Comparison of ENCODE assay signal across 8 mouse cellular contexts in the genomic region with DNA sequence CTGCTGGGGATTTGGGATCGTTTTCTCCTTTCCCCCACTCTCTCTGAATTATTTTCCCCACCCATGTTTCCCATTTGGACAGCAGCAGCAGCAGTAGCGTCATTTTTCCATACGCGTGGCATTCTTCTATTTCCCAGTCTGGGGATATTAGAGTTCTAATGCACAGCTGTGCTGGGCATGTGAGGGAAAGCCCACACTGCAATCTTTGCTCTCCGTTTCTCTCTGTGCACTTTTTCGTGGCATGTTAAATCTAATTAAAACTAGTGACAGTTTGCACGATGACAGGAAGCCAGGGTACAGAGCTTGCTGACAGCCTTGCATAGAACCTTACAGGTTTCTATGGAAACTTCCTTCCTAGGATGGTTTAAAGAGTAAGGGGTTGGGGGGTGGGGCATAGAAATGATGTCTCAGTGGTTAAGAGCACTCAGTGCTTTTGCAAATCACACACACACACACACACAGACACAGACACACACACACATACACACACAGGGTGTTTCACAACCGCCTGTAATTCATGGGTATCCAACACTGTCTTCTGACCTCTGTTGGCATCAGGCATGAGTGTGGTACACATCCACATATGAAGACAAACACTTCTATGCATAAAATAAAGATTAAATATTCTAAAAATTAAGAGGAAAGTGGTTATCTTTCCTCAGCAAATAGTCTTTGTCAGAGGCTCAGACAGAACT. TPM values are rescaled to one million over a fixed set of nuclear protein-coding genes. Genes with fewer than 3 reads are reported as not detected.
A peak's percentile ranks its signal among the peaks of the same experiment; 100 is the strongest.
DNase-seq lines count a peak whose midpoint lies in the region; ATAC-seq and TF ChIP-seq lines count a peak whose summit lies in the region.
"Had no signal": no experiment of that assay in that cellular context is flagged by ENCODE, and none has a peak within 500 bp of the region (broad histone marks: within the 10 kb centered on the region; RNA-seq: fewer than 3 reads in every experiment).

No protein-coding gene starts in this region.

- no peaks in the 10 kb centered on the region for H3K4me1 ChIP-seq in forebrain, embryonic 13.5 days
- peaks cover 24% of the 10 kb centered on the region for H3K4me1 ChIP-seq in limb, embryonic 15.5 days

- no peaks in the 10 kb centered on the region for H3K9me3 ChIP-seq in forebrain, embryonic 13.5 days (replicated peaks)
- H3K9me3 ChIP-seq in limb, embryonic 15.5 days: no peaks in the 10 kb centered on the region

- peak overlapping the region; percentile 3; the same call in 1 of the 2 replicates for H3K4me3 ChIP-seq in layer of hippocampus, adult 2 months
- no peak overlapping the region for H3K4me3 ChIP-seq in forebrain, embryonic 13.5 days
- peak overlapping the region; percentile 40 for H3K4me3 ChIP-seq in limb, embryonic 15.5 days

- no peak overlapping the region for H3K9ac ChIP-seq in forebrain, embryonic 13.5 days
- H3K9ac ChIP-seq in limb, embryonic 15.5 days: no peak overlapping the region

- no peaks in the 10 kb centered on the region for H3K36me3 ChIP-seq in forebrain, embryonic 13.5 days (ENCODE audit: poor library complexity, severe bottlenecking)
- no peaks in the 10 kb centered on the region for H3K36me3 ChIP-seq in limb, embryonic 15.5 days

- no peaks in the 10 kb centered on the region for H3K27me3 ChIP-seq in forebrain, embryonic 13.5 days
- no peaks in the 10 kb centered on the region for H3K27me3 ChIP-seq in limb, embryonic 15.5 days
- H3K27me3 ChIP-seq: Patski had no signal

- no peak overlapping the region for H3K4me2 ChIP-seq in forebrain, embryonic 13.5 days
- H3K4me2 ChIP-seq in limb, embryonic 15.5 days: peak overlapping the region; percentile 59

- TF ChIP-seq POLR2A in brain, embryonic 14.5 days (IDR thresholded peaks at IDR 0.05; ENCODE audit: borderline replicate concordance, extremely low read depth, insufficient read depth, insufficient read length, poor library complexity, severe bottlenecking): no peak

- TF ChIP-seq CTCF in layer of hippocampus, adult 2 months (conservative IDR thresholded peaks at IDR 0.05): no peak
- TF ChIP-seq CTCF in brain, embryonic 14.5 days (IDR thresholded peaks at IDR 0.05; ENCODE audit: borderline replicate concordance, extremely low read depth, insufficient read depth, insufficient read length): no peak

- WGBS in forebrain, embryonic 13.5 days: 67% methylated on average over 8 of the region's 8 CpGs
- 17% methylated on average over 8 of the region's 8 CpGs for WGBS in limb, embryonic 15.5 days

- peak overlapping the region; percentile 83 for H3K27ac ChIP-seq in layer of hippocampus, adult 2 months
- no peak overlapping the region for H3K27ac ChIP-seq in forebrain, embryonic 13.5 days
- H3K27ac ChIP-seq in limb, embryonic 15.5 days: peak overlapping the region; percentile 40

- no peak for DNase-seq in layer of hippocampus, adult 2 months (ENCODE audit: low spot score in 2 of 2)
- no peak for DNase-seq in layer of hippocampus, adult 11-12 months (ENCODE audit: low spot score)
- peak; percentile 54 for DNase-seq in brain, embryonic 14.5 days (ENCODE audit: low read depth)
- DNase-seq in cerebellum, postnatal 14 days: no peak

- ATAC-seq in forebrain, embryonic 13.5 days: peak; percentile 71; the same call in 1 of the 2 replicates
- no peak; the same call in 1 of the 2 replicates for ATAC-seq in limb, embryonic 15.5 days (ENCODE audit: insufficient number of reproducible peaks, low FRiP score, low TSS enrichment, low read depth)
- no peak for ATAC-seq in cerebellum, adult (ENCODE audit: insufficient number of reproducible peaks, low FRiP score, low TSS enrichment)

RNA-seq across cellular contexts. Expression of a gene that starts 3.0 kb away (rescaled TPM):
- 1 to 10 TPM; 4.8 to 5.8 TPM for total RNA-seq in layer of hippocampus, adult 2 months (2021)
- 1.3 and 2.6 TPM in 2 replicates for polyA plus RNA-seq in brain, embryonic 14.5 days (2012; rRNA removed)
- 0.79 and 2.4 TPM in 2 replicates for polyA plus RNA-seq in forebrain, embryonic 13.5 days (2015; fragmentation: Nextera tagmentation; extraction: Ambion mirVana)
- polyA plus RNA-seq in limb, embryonic 15.5 days (2015; fragmentation: Nextera tagmentation; extraction: Ambion mirVana): 20.1 and 20.8 TPM in 2 replicates

RNA-seq across cellular contexts. Expression of a gene that starts 34.7 kb away (rescaled TPM):
- 10 to 100 TPM; 18.3 to 23.4 TPM for total RNA-seq in layer of hippocampus, adult 2 months (2021)
- polyA plus RNA-seq in brain, embryonic 14.5 days (2012; rRNA removed): 0.44 and 0.60 TPM in 2 replicates
- 3.3 and 4.0 TPM in 2 replicates for polyA plus RNA-seq in forebrain, embryonic 13.5 days (2015; fragmentation: Nextera tagmentation; extraction: Ambion mirVana)
- 2.8 and 3.8 TPM in 2 replicates for polyA plus RNA-seq in limb, embryonic 15.5 days (2015; fragmentation: Nextera tagmentation; extraction: Ambion mirVana)
